Mouse (Mus musculus) liver, embryonic 11.5 days (tissue): ENCODE data around the gene Mvk. TPM values are rescaled to one million over a fixed set of nuclear protein-coding genes. Genes with fewer than 3 reads are reported as not detected.

Experiments
- ATAC-seq: fragments of 200-750 bp; cut with Nextera tagmentation; replicated peaks from 2 replicates; pipeline ENCODE4 v1.8.0; 2017; ENCODE audit warnings: moderate number of reproducible peaks, mild to moderate bottlenecking, moderate TSS enrichment, moderate library complexity; ENCODE audit not compliant: low FRiP score
- DNase-seq: peaks from one replicate; pipeline ENCODE4 v3.0.0-alpha.2; 2017; ENCODE audit warnings: low spot score
- H3K27ac ChIP-seq: fragments of 300-500 bp; sonication (generic); 2 replicates; pipeline ENCODE4 v1.5.1; 2014; ENCODE audit warnings: mild to moderate bottlenecking, low read depth, low read length, control low read depth
- H3K27me3 ChIP-seq: fragments of 300-500 bp; sonication (generic); replicated peaks from 2 replicates; pipeline ENCODE4 v1.6.1; 2014; ENCODE audit warnings: low read length, mixed read lengths; ENCODE audit not compliant: control insufficient read depth, insufficient read depth
- H3K36me3 ChIP-seq: fragments of 300-500 bp; sonication (generic); 2 replicates; pipeline ENCODE4 v1.6.1; 2014; ENCODE audit warnings: mild to moderate bottlenecking, low read length, moderate library complexity, mixed read lengths; ENCODE audit not compliant: control insufficient read depth, insufficient read depth
- H3K4me1 ChIP-seq: fragments of 300-500 bp; sonication (generic); replicated peaks from 2 replicates; pipeline ENCODE4 v1.6.1; 2014; ENCODE audit warnings: low read length, mixed read lengths; ENCODE audit not compliant: control insufficient read depth, insufficient read depth
- H3K4me2 ChIP-seq: fragments of 300-500 bp; sonication (generic); 2 replicates; pipeline ENCODE4 v1.6.1; 2014; ENCODE audit warnings: mild to moderate bottlenecking, control low read depth, moderate library complexity
- H3K4me3 ChIP-seq: fragments of 300-500 bp; sonication (generic); 2 replicates; pipeline ENCODE4 v1.5.1; 2014; ENCODE audit warnings: low read depth, low read length, control low read depth
- H3K9ac ChIP-seq: fragments of 300-500 bp; sonication (generic); 2 replicates; pipeline ENCODE4 v1.6.1; 2014; ENCODE audit warnings: low read depth, low read length, control low read depth
- H3K9me3 ChIP-seq: fragments of 300-500 bp; sonication (generic); 2 replicates; pipeline ENCODE4 v1.6.1; 2016; ENCODE audit warnings: low read length, inconsistent platforms, mixed read lengths; ENCODE audit not compliant: control insufficient read depth
- WGBS: fragments of 180-500 bp; shearing (Covaris S2); extraction: QIAGEN DNeasy Blood & Tissue Kit; methylation state at CpG from one replicate; pipeline ENCODE4 v1.1.7; 2014; 5-methylcytosine and 5-hydroxymethylcytosine counted together
- polyA plus RNA-seq: library from polyadenylated mRNA; unstranded; fragments of >200 nt; fragmentation: Nextera tagmentation; extraction: Ambion mirVana; gene quantifications from 2 replicates; pipeline ENCODE4 v1.2.1, GENCODE M21; 2014

The Mvk gene
- polyA plus RNA-seq, 1 experiment from 2014 or later, result 48.5 TPM

DNA sequence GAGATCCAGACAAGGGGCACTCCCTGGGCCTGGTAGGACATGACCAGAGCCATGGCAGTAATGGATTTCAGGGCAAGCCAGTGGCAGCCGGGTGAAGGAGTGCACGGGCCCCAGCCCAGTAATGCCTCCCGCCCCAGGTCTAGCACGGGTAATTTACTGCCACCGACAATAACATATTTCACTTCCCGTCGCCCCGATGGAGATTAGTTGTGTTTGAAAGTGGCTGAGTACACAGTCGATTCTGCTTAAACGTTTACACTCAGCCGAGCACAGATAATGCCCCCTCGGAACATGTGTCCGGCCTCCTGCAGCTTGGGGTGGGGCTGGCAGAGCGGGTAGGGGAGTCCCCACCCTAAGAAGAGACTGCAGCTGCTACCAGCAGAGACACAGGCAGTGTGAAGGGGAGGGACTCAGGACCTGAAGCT is 38.5 kb downstream of the Mvk start:
- Histone ChIP-seq H3K4me2 (no peak overlapping the region), H3K4me3 (no peak overlapping the region), H3K4me1 (no peaks in the 10 kb centered on the region), H3K9me3 (no peaks in the 10 kb centered on the region), H3K27me3 (0 out of 2 replicates have a peak, but pooled peaks cover 3% of the 10 kb centered on the region), H3K9ac (no peak overlapping the region), H3K36me3 (no peaks in the 10 kb centered on the region), H3K27ac (no peak overlapping the region)
- DNase-seq, result no peak
- 35% methylated on average over 14 of the region's 14 CpGs for WGBS
- ATAC-seq, result no peak

DNA sequence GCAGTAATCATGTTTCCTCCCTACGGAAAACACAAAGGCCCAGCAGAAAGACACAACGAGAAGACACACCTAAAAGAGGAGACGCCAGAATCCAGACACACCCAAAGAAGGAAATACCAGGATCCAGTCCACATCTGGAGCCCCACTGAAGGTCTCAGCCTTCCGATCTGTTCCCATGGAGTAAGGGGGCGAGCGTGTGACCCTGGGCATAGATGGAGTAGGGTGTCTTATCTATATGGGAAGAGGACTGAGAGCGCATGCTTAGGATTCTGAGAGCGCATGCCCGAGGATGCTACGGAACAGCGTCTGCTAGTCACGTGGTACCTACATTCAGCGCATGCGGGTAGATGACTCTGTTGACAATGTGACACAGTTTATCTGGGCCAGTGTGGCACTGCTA is 41.6 kb downstream of the Mvk start:
- Histone ChIP-seq H3K4me2 (no peak overlapping the region), H3K36me3 (no peaks in the 10 kb centered on the region), H3K4me1 (no peaks in the 10 kb centered on the region), H3K27me3 (0 out of 2 replicates have a peak, but pooled peaks cover 3% of the 10 kb centered on the region), H3K9me3 (no peaks in the 10 kb centered on the region), H3K27ac (no peak overlapping the region), H3K9ac (no peak overlapping the region), H3K4me3 (no peak overlapping the region)
- DNase-seq (no peak), ATAC-seq (no peak)
- 78% methylated on average over 14 of the region's 14 CpGs for WGBS

- no peak overlapping the region for H3K9ac ChIP-seq
- WGBS, result 81% methylated on average over 6 of the region's 6 CpGs
- H3K4me2 ChIP-seq, result no peak overlapping the region
- 0 out of 2 replicates have a peak, but pooled peaks cover 3% of the 10 kb centered on the region for H3K27me3 ChIP-seq
- ATAC-seq (no peak), DNase-seq (no peak)
- no peak overlapping the region for H3K27ac ChIP-seq
- H3K4me1 ChIP-seq, result no peaks in the 10 kb centered on the region
- H3K9me3 ChIP-seq, result no peaks in the 10 kb centered on the region
- no peaks in the 10 kb centered on the region for H3K36me3 ChIP-seq
- H3K4me3 ChIP-seq, result no peak overlapping the region
These were observed 45.5 kb downstream of the Mvk start for GRCm38 (mm10) chr5:114489570-114489969.

GRCm38 (mm10) chr5:114490241-114490640 is 46.2 kb downstream of the Mvk start:
- 0 out of 2 replicates have a peak, but pooled peaks cover 2% of the 10 kb centered on the region for H3K27me3 ChIP-seq
- no peaks in the 10 kb centered on the region for H3K36me3 ChIP-seq
- no peak overlapping the region for H3K9ac ChIP-seq
- no peaks in the 10 kb centered on the region for H3K9me3 ChIP-seq
- WGBS, result 88% methylated on average over 8 of the region's 8 CpGs
- H3K4me2 ChIP-seq, result no peak overlapping the region
- H3K27ac ChIP-seq, result no peak overlapping the region
- DNase-seq, result no peak
- ATAC-seq, result no peak
- H3K4me3 ChIP-seq, result no peak overlapping the region
- H3K4me1 ChIP-seq, result no peaks in the 10 kb centered on the region

DNA sequence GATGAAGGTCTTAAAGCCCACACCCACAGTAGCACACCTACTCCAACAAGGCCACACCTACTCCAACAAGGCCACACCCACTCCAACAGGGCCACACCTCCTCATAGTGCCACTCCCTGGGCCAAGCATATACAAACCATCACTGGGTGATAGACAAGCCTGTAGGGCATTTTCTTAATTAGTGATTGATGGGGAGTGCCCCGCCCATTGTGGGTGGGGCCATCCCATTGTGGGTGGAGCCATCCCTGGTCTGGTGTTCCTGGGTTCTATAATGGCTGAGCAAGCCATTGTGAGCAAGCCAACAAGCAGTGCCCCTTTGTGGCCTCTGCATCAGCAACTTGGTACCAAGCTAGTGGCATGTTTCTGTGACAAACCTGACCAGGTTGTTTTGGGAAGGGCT is 50.7 kb downstream of the Mvk start:
- Histone ChIP-seq H3K27me3 (no peaks in the 10 kb centered on the region), H3K9me3 (no peaks in the 10 kb centered on the region), H3K36me3 (no peaks in the 10 kb centered on the region), H3K4me2 (no peak overlapping the region), H3K4me3 (no peak overlapping the region), H3K27ac (no peak overlapping the region), H3K4me1 (no peaks in the 10 kb centered on the region), H3K9ac (no peak overlapping the region)
- DNase-seq (no peak), ATAC-seq (no peak)
- WGBS, result 8% methylated on average over 1 of the region's 1 CpGs

DNA sequence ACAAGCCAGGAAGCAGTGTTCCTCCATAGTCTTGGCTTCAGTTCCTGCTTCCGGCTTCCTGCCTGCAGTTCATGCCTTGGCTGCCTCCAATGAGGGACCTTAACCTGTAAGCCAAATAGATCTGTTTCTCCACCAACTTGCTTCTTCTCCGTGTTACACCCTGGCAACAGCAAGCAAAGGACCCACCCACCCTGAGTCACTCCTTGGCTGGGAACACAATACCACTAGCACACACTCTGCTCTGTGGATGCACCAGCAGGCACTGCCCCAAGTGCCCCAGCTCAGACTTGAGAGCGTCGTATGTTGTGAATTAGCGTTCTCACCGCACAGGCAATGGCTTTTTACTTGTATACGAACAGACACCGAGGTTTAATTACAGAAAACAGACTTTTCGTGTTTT is 57.2 kb downstream of the Mvk start:
- ATAC-seq, result no peak
- 78% methylated on average over 9 of the region's 9 CpGs for WGBS
- no peak overlapping the region for H3K9ac ChIP-seq
- no peak overlapping the region for H3K4me2 ChIP-seq
- DNase-seq, result no peak
- no peak overlapping the region for H3K4me3 ChIP-seq
- no peaks in the 10 kb centered on the region; the same call in 1 of the 2 replicates for H3K27me3 ChIP-seq
- H3K36me3 ChIP-seq, result no peaks in the 10 kb centered on the region
- H3K9me3 ChIP-seq, result no peaks in the 10 kb centered on the region
- H3K4me1 ChIP-seq, result peaks cover 7% of the 10 kb centered on the region
- H3K27ac ChIP-seq, result no peak overlapping the region

- no peaks in the 10 kb centered on the region for H3K36me3 ChIP-seq
- H3K27me3 ChIP-seq, result no peaks in the 10 kb centered on the region; the same call in 1 of the 2 replicates
- 38% methylated on average over 6 of the region's 6 CpGs for WGBS
- H3K4me1 ChIP-seq, result peaks cover 7% of the 10 kb centered on the region
- DNase-seq (no peak), ATAC-seq (no peak)
- no peak overlapping the region; the same call in 1 of the 2 replicates for H3K4me2 ChIP-seq
- H3K9me3 ChIP-seq, result no peaks in the 10 kb centered on the region
- no peak overlapping the region for H3K27ac ChIP-seq
- H3K9ac ChIP-seq, result no peak overlapping the region
- H3K4me3 ChIP-seq, result no peak overlapping the region
These were observed 60.8 kb downstream of the Mvk start for GRCm38 (mm10) chr5:114504826-114505225.

DNA sequence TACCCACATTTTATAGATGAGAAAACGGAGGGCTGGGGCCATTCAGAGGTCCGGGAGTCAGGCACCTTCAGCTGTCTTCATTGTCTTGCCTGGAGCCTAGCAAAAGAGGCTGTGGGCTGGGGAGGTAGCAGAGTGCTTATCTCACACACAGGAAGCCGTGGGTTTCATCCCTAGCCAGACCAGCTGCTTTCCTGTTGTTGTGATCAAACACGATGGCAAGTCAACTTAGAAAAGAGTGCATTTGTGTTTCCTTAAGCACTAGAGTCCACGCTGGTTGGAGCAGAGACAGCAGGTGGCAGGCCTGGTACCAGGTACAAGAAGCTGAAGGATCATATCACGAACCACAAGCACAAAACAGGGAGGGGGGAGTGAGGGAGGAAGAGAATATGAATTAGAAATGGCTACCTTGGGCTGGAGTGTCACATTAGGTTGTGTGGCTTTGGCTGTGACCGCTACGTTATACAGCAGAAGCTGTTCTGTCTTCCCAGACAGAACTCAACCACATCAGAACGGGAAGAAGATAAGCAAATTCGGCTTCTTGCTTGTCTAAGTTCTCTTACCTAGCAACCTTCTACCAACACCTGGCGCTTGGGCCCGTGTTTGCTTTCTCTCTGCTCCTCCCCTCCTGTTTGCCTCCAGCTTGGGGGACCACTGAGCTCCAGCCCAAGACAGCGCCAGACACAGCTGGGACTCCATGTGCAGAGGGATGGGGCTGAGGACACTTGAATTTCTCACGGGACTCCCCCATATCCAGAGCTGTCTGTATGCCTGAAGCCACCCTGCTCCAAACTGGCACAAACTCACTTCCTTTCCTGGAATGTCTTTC is 61.4 kb downstream of the Mvk start:
- 31% methylated on average over 14 of the region's 14 CpGs for WGBS
- H3K27me3 ChIP-seq, result no peaks in the 10 kb centered on the region; the same call in 1 of the 2 replicates
- H3K36me3 ChIP-seq, result no peaks in the 10 kb centered on the region
- no peak for DNase-seq
- no peak overlapping the region for H3K9ac ChIP-seq
- no peaks in the 10 kb centered on the region for H3K9me3 ChIP-seq
- ATAC-seq, result no peak
- peaks cover 7% of the 10 kb centered on the region for H3K4me1 ChIP-seq
- H3K4me3 ChIP-seq, result no peak overlapping the region
- H3K4me2 ChIP-seq, result no peak overlapping the region; the same call in 1 of the 2 replicates
- H3K27ac ChIP-seq, result no peak overlapping the region

- H3K9me3 ChIP-seq, result no peaks in the 10 kb centered on the region
- no peak overlapping the region for H3K4me3 ChIP-seq
- no peak overlapping the region for H3K27ac ChIP-seq
- H3K4me2 ChIP-seq, result no peak overlapping the region
- no peak for ATAC-seq
- H3K4me1 ChIP-seq, result peaks cover 7% of the 10 kb centered on the region
- 58% methylated on average over 12 of the region's 12 CpGs for WGBS
- no peaks in the 10 kb centered on the region for H3K36me3 ChIP-seq
- no peak for DNase-seq
- H3K27me3 ChIP-seq, result no peaks in the 10 kb centered on the region; the same call in 1 of the 2 replicates
- no peak overlapping the region for H3K9ac ChIP-seq
These were observed 63.3 kb downstream of the Mvk start for GRCm38 (mm10) chr5:114507394-114507793.
